Mouse (Mus musculus): ENCODE measurements at regions not wholly inside any gene's neighbourhood (a gene's known extent, or its start where the extent isn't known, plus 50 kb on each side); places are given as distances from the start of the nearest gene placed in this dataset.

- no peak for DNase-seq (ENCODE audit: low spot score in 2 of 2)
Observed at GRCm38 (mm10) chr1:69212896-69213500, 105.1 kb upstream of the Erbb4 start.

DNA sequence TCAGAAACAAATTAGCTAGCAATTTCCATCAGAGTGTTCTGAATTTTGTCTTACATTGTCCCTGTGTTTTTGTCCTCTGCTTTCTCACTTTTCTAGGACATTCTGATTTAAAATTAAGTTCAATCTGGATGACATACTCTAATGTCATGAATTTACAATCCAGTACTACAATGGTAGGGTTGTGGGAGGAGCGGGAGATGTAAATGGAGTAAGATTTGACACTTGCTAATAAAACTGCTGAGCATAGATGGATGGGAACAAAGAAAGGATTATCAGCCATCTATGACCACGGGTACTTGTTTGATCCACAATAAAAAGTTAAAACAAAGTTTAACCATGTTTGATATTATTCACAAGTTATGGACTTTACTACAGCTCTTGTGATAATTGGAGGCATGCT, 94.9 kb upstream of the Erbb4 start:
- no peak for DNase-seq (ENCODE audit: low spot score in 2 of 2)

GRCm38 (mm10) chr1:69165202-69165601, 57.3 kb upstream of the Erbb4 start:
- DNase-seq (ENCODE audit: low spot score in 2 of 2) = no peak

All from left cerebral cortex, adult 8-10 months (tissue).